Comparison of ENCODE assay signal across 8 mouse cellular contexts in genomic region chr15:84466458-84467267, GRCm38 (mm10). TPM values are rescaled to one million over a fixed set of nuclear protein-coding genes. Genes with fewer than 3 reads are reported as not detected.
A peak's percentile ranks its signal among the peaks of the same experiment; 100 is the strongest.
DNase-seq lines count a peak whose midpoint lies in the region; ATAC-seq and TF ChIP-seq lines count a peak whose summit lies in the region.

No protein-coding gene starts in this region.

- H3K27me3 ChIP-seq in heart, adult 2 months (ENCODE audit: control insufficient read depth, insufficient read depth, low read length): no peaks in the 10 kb centered on the region
- H3K27me3 ChIP-seq in heart, embryonic 10.5 days (ENCODE audit: insufficient read depth, poor library complexity, severe bottlenecking): peaks cover 68% of the 10 kb centered on the region
- H3K27me3 ChIP-seq in forebrain, embryonic 11.5 days (ENCODE audit: control insufficient read depth, insufficient read depth, low read length): no peaks in the 10 kb centered on the region
- H3K27me3 ChIP-seq in limb, embryonic 10.5 days (ENCODE audit: low read depth, poor library complexity, severe bottlenecking): peaks cover 47% of the 10 kb centered on the region
- H3K27me3 ChIP-seq in thymus, adult 2 months (ENCODE audit: control insufficient read depth, insufficient read depth, low read length): no peaks in the 10 kb centered on the region

- no peaks in the 10 kb centered on the region for H3K36me3 ChIP-seq in heart, adult 2 months (ENCODE audit: control insufficient read depth, insufficient read depth, low read length)
- H3K36me3 ChIP-seq in heart, embryonic 10.5 days: no peaks in the 10 kb centered on the region
- no peaks in the 10 kb centered on the region for H3K36me3 ChIP-seq in forebrain, embryonic 11.5 days (ENCODE audit: control insufficient read depth, insufficient read depth, low read length)
- no peaks in the 10 kb centered on the region for H3K36me3 ChIP-seq in limb, embryonic 10.5 days
- H3K36me3 ChIP-seq in thymus, adult 2 months (ENCODE audit: control insufficient read depth, insufficient read depth, low read length): no peaks in the 10 kb centered on the region

- 36% methylated on average over 13 of the region's 13 CpGs for WGBS in heart, adult 2 months
- WGBS in heart, embryonic 10.5 days: 52% methylated on average over 13 of the region's 13 CpGs
- 36% methylated on average over 13 of the region's 13 CpGs for WGBS in forebrain, embryonic 11.5 days
- WGBS in limb, embryonic 10.5 days: 52% methylated on average over 13 of the region's 13 CpGs
- WGBS in thymus, adult 2 months: 46% methylated on average over 13 of the region's 13 CpGs

- TF ChIP-seq POLR2A in heart, adult 2 months (IDR thresholded peaks at IDR 0.05; ENCODE audit: insufficient read depth, low read depth, low read length): no peak
- TF ChIP-seq POLR2A in thymus, adult 2 months (IDR thresholded peaks at IDR 0.05; ENCODE audit: control insufficient read depth, extremely low read depth, insufficient read depth, low read length, poor library complexity): no peak

- no peak overlapping the region for H3K9ac ChIP-seq in heart, adult 2 months (ENCODE audit: low read depth, low read length)
- 0 out of 2 replicates have a peak overlapping the region, but pooled peaks have one; percentile 21 for H3K9ac ChIP-seq in forebrain, embryonic 11.5 days (ENCODE audit: low read length)

- TF ChIP-seq EP300 in heart, adult 2 months (IDR thresholded peaks at IDR 0.05; ENCODE audit: insufficient read depth, low read depth, low read length): no peak

- no peak overlapping the region for H3K4me3 ChIP-seq in heart, adult 2 months
- H3K4me3 ChIP-seq in heart, embryonic 10.5 days: no peak overlapping the region
- H3K4me3 ChIP-seq in forebrain, embryonic 11.5 days (ENCODE audit: low read depth, low read length): no peak overlapping the region
- no peak overlapping the region for H3K4me3 ChIP-seq in limb, embryonic 10.5 days
- H3K4me3 ChIP-seq in thymus, adult 2 months (ENCODE audit: control insufficient read depth, insufficient read depth, low read length): no peak overlapping the region

- no peak for ATAC-seq in forebrain, embryonic 11.5 days (replicated peaks; ENCODE audit: low FRiP score)
- ATAC-seq in monocyte, adult 5-6 weeks (replicated peaks; ENCODE audit: insufficient number of reproducible peaks, low FRiP score, low TSS enrichment, poor library complexity, severe bottlenecking): peak; percentile 55

- peaks cover 1% of the 10 kb centered on the region for H3K4me1 ChIP-seq in heart, adult 2 months (ENCODE audit: control insufficient read depth, insufficient read depth, low read length)
- peaks cover 13% of the 10 kb centered on the region for H3K4me1 ChIP-seq in heart, embryonic 10.5 days
- peaks cover 6% of the 10 kb centered on the region; the same call in 1 of the 2 replicates for H3K4me1 ChIP-seq in forebrain, embryonic 11.5 days (replicated peaks; ENCODE audit: control insufficient read depth, insufficient read depth, low read length)
- peaks cover 48% of the 10 kb centered on the region for H3K4me1 ChIP-seq in limb, embryonic 10.5 days
- H3K4me1 ChIP-seq in thymus, adult 2 months (replicated peaks; ENCODE audit: control insufficient read depth, insufficient read depth, low read length): no peaks in the 10 kb centered on the region

- H3K4me2 ChIP-seq in forebrain, embryonic 11.5 days (ENCODE audit: low read depth, low read length, severe bottlenecking): no peak overlapping the region

- H3K79me2 ChIP-seq in heart, adult 2 months (replicated peaks; ENCODE audit: control insufficient read depth, insufficient read depth, low read length): no peaks in the 10 kb centered on the region

- no peak for TF ChIP-seq CTCF in heart, adult 2 months (IDR thresholded peaks at IDR 0.05)
- no peak for TF ChIP-seq CTCF in thymus, adult 2 months (IDR thresholded peaks at IDR 0.05; ENCODE audit: borderline replicate concordance, control insufficient read depth, extremely low read depth, insufficient read depth, low read length, poor library complexity)

- H3K27ac ChIP-seq in heart, adult 2 months: no peak overlapping the region
- H3K27ac ChIP-seq in heart, embryonic 10.5 days: no peak overlapping the region
- H3K27ac ChIP-seq in forebrain, embryonic 11.5 days (ENCODE audit: low read depth, low read length): no peak overlapping the region; the same call in 1 of the 2 replicates
- H3K27ac ChIP-seq in limb, embryonic 10.5 days: peak overlapping the region; percentile 32
- H3K27ac ChIP-seq in thymus, adult 2 months (ENCODE audit: control insufficient read depth, insufficient read depth, low read length): no peak overlapping the region

- intact Hi-C loops in heart, adult 2 months (cut with DNase I): no loop called here

- H3K9me3 ChIP-seq in heart, embryonic 10.5 days: no peaks in the 10 kb centered on the region
- H3K9me3 ChIP-seq in forebrain, embryonic 11.5 days (ENCODE audit: control insufficient read depth, low read length): no peaks in the 10 kb centered on the region
- no peaks in the 10 kb centered on the region for H3K9me3 ChIP-seq in limb, embryonic 10.5 days (replicated peaks)

- peak; percentile 30 to 43 for DNase-seq in heart, adult 2 months
- no peak for DNase-seq in heart, embryonic 10.5 days (ENCODE audit: low spot score)
- peak; percentile 70 for DNase-seq in forebrain, embryonic 11.5 days (ENCODE audit: low spot score)
- DNase-seq in limb, embryonic 10.5 days (ENCODE audit: low spot score): no peak
- no peak for DNase-seq in kidney, adult 18-20 months
- no peak for DNase-seq in thymus, adult 2 months
- no peak for DNase-seq in right cerebral cortex, postnatal 14 days

RNA-seq across cellular contexts. Expression of gene Shisal1, which starts 19.8 kb away (rescaled TPM):
- 1 to 10 TPM; 1.1 to 1.7 TPM for total RNA-seq in heart, adult 2 months (2021)
- polyA plus RNA-seq in heart, adult 2 months (2012; rRNA removed): 1.00 and 1.8 TPM in 2 replicates
- polyA plus RNA-seq in heart, embryonic 10.5 days (2016; fragmentation: Nextera tagmentation; extraction: Ambion mirVana): 0.30 and 0.40 TPM in 2 replicates
- 3.8 and 4.4 TPM in 2 replicates for polyA plus RNA-seq in forebrain, embryonic 11.5 days (2014; fragmentation: Nextera tagmentation; extraction: Ambion mirVana)
- 0.15 and 0.73 TPM in 2 replicates for polyA plus RNA-seq in limb, embryonic 10.5 days (2016; fragmentation: Nextera tagmentation; extraction: Ambion mirVana)
- total RNA-seq in monocyte, adult 5-6 weeks (2017): not detected in 3 replicates
- 9.3 and 10.4 TPM in 2 replicates for polyA plus RNA-seq in thymus, adult 2 months (2012; rRNA removed)

Comparison
In these comparisons a context has a peak if more than half of its experiments do, and no peak if none do; other contexts are left out.
1. DNase-seq: peak in heart, adult 2 months (2 of 2) and forebrain, embryonic 11.5 days (single experiment); none in heart, embryonic 10.5 days (single experiment), limb, embryonic 10.5 days (single experiment), kidney, adult 18-20 months (single experiment), thymus, adult 2 months (single experiment) and right cerebral cortex, postnatal 14 days (single experiment).